Mouse (Mus musculus) layer of hippocampus, postnatal 25 days (tissue): ENCODE data around the gene C2cd5. TPM values are rescaled to one million over a fixed set of nuclear protein-coding genes. Genes with fewer than 3 reads are reported as not detected.
"Not testable (repeated sequence)": the region's sequence is repeated elsewhere in the genome, so short reads cannot be mapped to it uniquely, and the experiment has no call there.

ENCODE experiments used
- DNase-seq, 2 experiments: peaks; one replicate each; pipeline ENCODE4 v3.0.0; 2022; ENCODE audit warnings: mixed read lengths in 2 of 2, low spot score in 1 of 2; ENCODE audit errors: extremely low spot score in 1 of 2
- total RNA-seq, 2 experiments: library from RNA; stranded (reverse); gene quantifications; 2 replicates each; pipeline ENCODE4 v1.2.3; 2021

Gene C2cd5
- 10 to 100 TPM; 76.5 to 92.8 TPM for total RNA-seq

DNA sequence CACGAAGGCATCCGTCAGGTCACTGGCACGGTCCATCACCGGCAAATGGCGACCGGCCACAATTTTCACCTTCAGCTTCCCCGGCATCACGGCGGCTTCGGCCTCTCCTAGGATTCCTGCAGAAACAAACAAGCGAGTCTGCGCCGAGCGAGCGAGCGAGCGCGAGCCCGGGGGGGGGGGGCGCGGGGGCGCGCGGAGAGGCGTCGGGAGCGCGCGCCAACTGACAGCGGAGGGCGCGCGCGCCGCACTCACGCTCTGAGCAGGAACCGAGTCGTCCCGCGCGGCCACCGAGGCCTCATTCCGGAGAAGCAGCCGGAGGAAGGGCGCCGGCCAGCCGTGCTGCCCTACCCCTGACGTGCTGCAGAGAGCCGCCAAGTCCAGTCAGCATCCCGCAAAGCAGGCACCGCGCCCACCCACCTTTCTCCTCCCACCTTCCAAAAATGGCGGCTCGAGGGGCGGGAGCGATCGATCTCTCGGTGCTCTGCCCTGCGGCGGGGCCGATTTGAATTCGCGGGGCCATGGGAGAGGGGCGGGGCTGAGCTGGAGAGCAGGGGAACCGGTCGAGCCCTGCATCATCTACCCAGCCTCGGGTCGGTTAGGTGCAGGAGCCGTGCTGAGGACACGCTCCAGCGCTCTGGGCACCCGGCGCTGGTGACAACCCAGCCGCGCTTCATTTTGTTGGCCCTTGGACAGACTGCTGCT is at the start of gene C2cd5:
C2cd5 (minus strand) TSS at position 461 of the 702 bp plus-strand sequence.
- DNase-seq = peak; percentile 91 to 97

DNA sequence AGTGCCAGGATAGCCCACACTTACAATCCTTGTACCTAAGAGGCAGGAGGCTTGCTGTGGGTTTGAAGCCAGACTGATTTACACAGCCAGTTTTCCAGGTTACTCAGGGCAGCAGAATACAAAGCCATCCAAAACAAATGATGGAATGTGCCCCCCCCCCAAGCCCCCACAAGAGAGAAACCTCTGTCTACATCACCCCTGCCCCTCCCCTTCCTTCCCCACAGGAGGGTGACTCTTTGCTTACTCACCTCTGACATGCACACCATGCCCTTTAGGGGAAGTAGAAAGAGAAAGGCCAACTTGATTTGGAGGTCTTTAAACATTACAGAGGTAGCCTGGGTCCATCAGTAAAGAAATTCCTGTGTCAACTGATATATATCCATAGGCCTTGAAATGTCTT is 48.9 kb upstream of the C2cd5 start:
- DNase-seq = no peak

DNA sequence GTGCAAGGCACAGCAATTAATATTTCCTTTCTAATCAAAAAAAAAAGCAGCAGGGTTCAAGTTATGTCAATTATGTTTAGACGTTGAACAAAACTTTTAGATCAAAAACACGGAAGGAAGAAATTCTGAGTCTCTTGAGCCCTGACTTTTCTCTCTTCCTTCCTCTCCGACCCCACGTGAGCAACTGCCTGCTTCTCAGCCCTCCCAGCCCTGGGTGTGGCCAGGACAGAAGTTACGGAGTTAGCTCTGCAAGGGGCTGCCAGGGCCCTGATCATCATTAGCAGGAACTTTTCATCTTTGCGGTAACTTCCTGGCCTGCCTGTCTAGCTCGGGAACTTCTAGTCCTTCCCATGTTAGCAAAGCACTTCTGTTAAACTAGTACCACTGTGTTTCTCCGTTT is 46.8 kb upstream of the C2cd5 start:
- DNase-seq = no peak

- no peak for DNase-seq
Observed at GRCm38 (mm10) chr6:143145051-143145450, 45.1 kb upstream of the C2cd5 start.

DNA sequence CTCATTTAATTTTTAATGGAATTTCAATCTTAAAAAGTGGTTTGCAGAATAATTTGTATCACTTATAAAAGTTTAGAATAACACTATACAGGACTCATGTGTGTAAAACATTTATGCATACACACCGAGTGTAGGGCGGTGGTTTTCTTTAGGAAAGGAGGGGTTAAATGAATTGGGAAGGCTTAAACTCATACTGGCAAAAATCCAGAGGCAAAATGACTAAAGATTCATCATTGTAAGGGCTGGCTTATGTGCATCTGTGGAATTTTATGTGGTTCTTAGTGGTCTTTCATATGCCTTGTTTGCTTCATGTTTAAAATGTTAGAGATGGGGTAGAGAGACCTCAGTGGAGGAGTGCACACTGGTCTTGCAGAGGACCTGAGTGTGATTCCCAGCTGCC is 44.6 kb upstream of the C2cd5 start:
- no peak for DNase-seq

DNA sequence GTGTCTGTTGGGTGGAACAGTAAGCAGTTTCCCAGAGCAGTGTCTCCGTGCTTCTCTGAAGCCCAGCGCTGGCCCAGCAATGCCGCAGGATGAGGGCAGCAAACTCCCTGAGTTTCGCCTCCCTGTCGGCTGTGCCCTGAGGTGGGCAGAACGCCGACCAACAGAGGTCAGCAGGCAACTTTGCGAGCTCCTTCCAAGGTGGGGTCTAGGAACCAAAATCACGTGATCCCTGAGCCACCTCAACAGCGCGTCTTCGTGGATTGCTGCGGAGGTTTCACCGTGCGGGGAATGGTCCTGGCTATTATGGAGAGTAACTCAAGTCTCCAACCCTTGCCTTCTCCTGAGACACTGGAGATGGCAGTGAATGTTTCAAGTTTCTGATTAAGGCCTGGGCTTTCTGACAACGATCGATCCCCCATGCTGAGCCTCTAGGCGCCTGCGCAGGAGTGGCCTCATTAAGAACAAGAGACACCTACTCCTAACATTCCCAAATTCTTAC is 43.9 kb upstream of the C2cd5 start:
- peak; percentile 7 to 11 for DNase-seq

- DNase-seq = no peak
Observed at GRCm38 (mm10) chr6:143143321-143143720, 43.4 kb upstream of the C2cd5 start.

DNA sequence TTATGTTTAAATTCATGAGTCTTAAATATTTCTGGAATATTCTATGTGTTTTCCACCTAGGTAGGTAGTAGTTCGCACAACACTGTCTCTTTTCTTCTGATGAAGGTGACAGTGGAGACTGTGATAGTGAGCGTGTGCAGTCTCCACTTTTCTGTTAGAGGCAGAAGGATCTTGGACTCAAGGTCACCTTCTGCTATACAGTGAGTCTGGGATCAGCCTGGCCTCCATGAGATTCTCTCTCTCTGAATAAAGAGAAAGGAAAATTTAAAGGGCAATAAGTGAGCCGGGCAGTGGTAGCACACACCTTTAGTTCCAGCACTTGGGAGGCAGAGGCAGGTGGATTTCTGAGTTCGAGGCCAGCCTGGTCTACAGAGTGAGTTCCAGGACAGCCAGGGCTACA is 42.9 kb upstream of the C2cd5 start:
- DNase-seq = no peak

GRCm38 (mm10) chr6:143141624-143142592 is 42.0 kb upstream of the C2cd5 start:
- DNase-seq = not testable (repeated sequence)

GRCm38 (mm10) chr6:143140884-143141283 is 40.9 kb upstream of the C2cd5 start:
- DNase-seq = no peak

DNA sequence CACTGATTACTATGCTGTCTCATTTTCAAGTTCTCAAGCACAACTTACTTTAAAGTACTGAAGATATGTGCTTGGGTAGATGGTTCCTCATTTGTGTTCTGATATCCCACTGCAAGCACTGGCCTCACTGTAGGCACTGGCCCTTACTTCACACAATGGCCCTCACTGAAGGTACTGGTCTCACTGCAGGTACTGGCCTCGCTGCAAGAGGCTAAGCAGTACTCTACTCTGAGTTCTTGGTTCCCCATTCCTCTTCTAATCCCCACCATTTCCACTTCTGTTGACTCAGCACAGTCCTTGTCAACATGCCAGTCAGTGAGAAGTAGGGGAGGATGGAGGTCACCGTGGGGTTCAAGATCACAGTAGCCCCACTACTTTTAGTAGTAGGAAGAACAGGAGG is 39.5 kb upstream of the C2cd5 start:
- DNase-seq = no peak

- DNase-seq = no peak
Observed at GRCm38 (mm10) chr6:143137341-143137740, 37.4 kb upstream of the C2cd5 start.

DNA sequence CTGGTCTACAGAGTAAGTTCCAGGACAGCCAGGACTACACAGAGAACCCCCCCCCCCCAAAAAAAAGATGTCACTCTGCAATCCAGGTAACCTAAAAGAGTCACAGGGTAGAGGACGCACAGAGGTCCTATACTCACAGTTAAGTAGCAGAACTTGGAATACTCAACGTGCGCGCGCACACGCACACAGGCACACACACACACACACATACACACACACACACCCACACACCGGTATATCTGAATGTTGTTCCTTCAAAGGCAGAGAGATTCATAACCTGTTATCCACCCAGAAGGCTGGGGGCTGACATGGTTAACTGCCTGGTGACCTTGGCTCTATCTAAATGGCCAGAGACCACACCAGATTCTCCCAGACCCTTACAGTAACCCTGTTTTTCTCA is 36.7 kb upstream of the C2cd5 start:
- DNase-seq = no peak

DNA sequence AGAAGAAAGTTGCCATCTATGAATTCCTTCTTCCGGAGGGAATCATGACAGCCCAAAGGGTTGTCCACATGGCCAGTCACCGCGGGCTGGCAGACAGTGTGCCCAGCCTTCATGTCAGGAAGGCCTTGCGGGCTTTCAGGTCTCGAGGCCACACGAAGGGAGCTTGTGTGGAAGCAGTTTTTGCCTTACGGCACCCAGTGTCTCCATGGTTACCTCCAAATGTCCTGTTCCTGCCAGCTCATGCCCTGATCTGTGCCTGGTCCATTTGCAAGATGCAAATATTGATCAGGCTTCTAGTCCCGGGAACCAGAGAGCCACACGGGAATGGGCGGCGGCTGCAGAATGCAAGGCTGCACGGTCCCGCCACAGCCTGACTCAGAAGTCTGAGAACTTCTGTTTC is 35.2 kb upstream of the C2cd5 start:
- DNase-seq = no peak

GRCm38 (mm10) chr6:143133150-143133549 is 33.2 kb upstream of the C2cd5 start:
- DNase-seq = no peak

DNA sequence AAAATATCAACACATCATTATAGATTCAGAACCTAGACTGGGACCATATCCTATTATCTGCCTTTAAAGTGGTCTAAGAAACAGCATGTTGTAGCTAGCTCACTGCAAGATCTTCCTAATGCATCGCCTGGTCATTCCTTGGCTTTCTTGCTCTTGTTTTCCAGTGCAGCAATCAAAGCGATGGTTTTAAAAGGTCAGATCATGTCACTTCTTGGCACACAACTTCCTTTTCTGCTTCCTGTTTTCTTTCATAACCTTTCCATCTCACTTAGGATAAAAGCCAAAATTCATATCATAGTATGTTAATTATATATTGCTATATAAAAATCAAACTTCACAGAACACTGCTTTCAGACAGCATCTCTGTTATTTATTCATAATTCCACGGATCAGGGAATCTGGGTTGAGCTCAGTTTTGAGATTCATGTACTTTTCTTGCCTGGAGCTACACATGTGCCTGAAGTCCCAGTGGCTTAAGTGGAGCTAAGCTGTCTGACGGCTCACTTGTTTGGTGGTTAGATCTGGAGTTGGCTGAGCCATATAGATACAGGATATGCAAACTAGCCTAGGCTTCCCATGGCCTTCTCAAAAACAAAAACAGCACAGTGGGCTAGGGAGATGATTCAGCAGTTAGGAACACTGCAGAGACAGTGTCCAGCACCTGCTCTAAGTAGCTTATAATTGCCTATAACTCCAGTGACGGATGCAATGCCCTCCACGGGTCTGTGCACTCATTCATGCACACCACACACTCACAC is 32.1 kb upstream of the C2cd5 start:
- no peak for DNase-seq

- DNase-seq = no peak
Observed at GRCm38 (mm10) chr6:143130411-143130810, 30.5 kb upstream of the C2cd5 start.

DNA sequence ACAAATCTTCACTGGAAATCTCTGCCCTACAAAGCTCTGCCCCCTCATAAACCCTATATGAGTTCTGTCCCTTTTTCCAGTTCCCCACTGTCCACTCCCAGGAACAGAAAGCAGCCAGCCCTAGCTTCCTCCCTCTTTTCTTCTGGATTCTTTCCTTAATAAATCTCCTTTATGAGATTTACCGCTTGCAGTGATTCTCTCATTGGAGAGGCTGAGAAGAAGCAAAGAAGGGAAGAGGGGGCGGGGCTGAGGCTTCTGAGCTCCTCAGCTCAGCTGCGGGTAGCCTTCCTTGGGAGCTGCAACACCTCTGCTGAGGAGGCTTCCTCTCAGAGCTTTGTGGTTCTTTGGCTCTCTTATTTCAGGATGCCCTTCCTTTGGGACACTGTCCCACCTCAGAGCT is 30.0 kb upstream of the C2cd5 start:
- DNase-seq = no peak

GRCm38 (mm10) chr6:143129466-143129865 is 29.5 kb upstream of the C2cd5 start:
- no peak for DNase-seq

GRCm38 (mm10) chr6:143125721-143126120 is 25.8 kb upstream of the C2cd5 start:
- DNase-seq = no peak

- no peak for DNase-seq
Observed at GRCm38 (mm10) chr6:143119325-143119724, 19.4 kb upstream of the C2cd5 start.
